Mouse (Mus musculus) gastrocnemius, adult 2 months (tissue): Measurements from ENCODE around the gene Spock1. TPM values are rescaled to one million over a fixed set of nuclear protein-coding genes. Genes with fewer than 3 reads are reported as not detected.
"Not testable (repeated sequence)": the region's sequence is repeated elsewhere in the genome, so short reads cannot be mapped to it uniquely, and the experiment has no call there.

ENCODE experiments used
- DNase-seq: peaks from one replicate; pipeline ENCODE4 v3.0.0; 2022
- H3K27ac ChIP-seq: fragments of 200-600 bp; 2 replicates; pipeline ENCODE4 v1.8.1; 2022; ENCODE audit warnings: mild to moderate bottlenecking
- H3K4me3 ChIP-seq: fragments of 200-600 bp; 2 replicates; pipeline ENCODE4 v1.8.1; 2022; ENCODE audit warnings: mild to moderate bottlenecking, moderate library complexity
- CTCF ChIP-seq: fragments of 200-600 bp; IDR thresholded peaks from 2 replicates; pipeline ENCODE4 v1.8.1; 2022; ENCODE audit warnings: antibody characterized with exemption, mild to moderate bottlenecking, moderate library complexity
- intact Hi-C: fragments of 180-260 bp; cut with DNase I; formaldehyde crosslinking; loops from one replicate; pipeline ENCODE4 v1.15.1; 2025
- total RNA-seq, 2 experiments: library from RNA; stranded (reverse); gene quantifications; 2 replicates each; pipeline ENCODE4 v1.2.3; 2021

The Spock1 gene
- total RNA-seq, 2 experiments from 2014 or later = 0.13 to 0.78 TPM

DNA sequence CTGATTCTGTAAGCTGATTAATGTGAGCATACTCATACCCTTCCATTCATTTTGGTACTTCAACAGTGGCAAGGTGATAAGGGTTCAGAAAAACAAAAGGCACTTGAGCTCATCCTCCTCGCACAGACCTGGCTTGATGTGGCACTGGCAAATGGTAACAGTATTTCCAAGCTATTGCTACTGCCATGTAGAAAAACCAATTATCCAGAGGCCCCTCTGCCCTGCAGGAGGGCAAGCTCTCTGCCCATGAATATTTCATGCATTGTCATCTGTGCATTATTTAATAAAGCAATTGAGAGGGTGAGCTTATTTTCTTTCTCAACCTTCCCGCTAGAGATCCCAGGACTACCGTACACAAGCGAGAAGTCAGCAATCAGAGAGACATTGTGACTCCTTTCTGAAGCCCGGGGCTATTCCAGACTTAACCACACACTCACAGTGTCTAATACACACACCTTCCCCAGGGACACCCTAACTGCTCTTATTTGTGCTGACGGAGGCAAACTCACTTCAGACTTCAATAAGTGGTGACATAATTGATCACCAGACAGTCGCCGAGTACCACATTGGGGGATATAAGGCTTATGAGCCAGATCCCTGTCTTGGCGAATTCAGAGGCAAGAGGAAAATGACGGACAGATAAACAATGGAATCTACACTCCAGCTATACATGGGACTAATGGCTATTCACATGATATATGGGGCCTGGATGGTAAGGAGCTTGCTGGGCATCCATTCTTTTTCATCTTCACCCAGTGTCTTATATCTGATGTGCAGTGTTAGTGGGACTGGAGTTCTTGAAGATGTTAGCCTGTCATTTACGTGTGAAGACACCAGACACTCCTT is 296.6 kb downstream of the Spock1 start:
- DNase-seq = no peak
- intact Hi-C loops = no loop called here
- Histone ChIP-seq H3K4me3 (no peak overlapping the region), H3K27ac (no peak overlapping the region)
- no peak for TF ChIP-seq CTCF

DNA sequence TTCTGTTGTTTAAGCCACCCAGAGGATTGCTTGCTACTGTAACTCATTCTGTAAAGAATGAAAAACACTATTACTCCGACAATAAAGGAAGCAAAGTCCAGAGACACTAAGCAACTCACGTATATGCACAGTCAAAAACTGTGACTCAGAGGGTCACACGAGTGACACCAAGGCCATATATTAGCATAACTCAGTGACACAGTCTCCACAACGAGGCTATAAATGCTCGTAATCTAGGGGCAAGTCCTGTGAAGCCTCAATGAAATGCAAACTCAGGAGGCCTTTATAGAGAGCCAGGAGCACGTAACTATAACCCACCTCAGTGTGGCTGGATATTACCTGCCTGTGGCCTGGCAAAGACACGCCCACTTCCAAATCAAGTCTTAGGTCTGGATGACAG is 298.2 kb downstream of the Spock1 start:
- Histone ChIP-seq H3K27ac (no peak overlapping the region), H3K4me3 (no peak overlapping the region)
- intact Hi-C loops = no loop called here
- TF ChIP-seq CTCF = no peak
- DNase-seq = no peak

DNA sequence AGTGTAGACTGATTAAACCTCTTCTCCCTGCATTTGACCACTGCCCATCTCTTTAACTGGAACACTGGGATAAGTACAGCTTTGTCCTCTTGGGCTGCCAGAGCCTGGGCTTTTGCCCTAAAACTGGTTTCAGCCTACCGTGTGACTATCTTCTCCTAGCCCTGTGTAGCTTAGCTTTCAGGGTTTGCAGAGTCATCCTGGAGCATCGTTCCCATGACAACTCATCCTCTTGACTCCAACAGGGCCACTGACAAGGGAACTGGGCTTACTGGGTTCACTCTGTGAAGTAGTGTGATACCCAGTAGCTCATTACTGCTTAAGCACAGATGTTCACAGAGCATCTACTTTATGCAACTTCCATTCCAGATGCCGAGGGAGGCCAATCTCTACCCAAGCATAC is 303.7 kb downstream of the Spock1 start:
- no peak for DNase-seq
- TF ChIP-seq CTCF = no peak
- no peak overlapping the region for H3K27ac ChIP-seq
- no peak overlapping the region for H3K4me3 ChIP-seq
- intact Hi-C loops = no loop called here

DNA sequence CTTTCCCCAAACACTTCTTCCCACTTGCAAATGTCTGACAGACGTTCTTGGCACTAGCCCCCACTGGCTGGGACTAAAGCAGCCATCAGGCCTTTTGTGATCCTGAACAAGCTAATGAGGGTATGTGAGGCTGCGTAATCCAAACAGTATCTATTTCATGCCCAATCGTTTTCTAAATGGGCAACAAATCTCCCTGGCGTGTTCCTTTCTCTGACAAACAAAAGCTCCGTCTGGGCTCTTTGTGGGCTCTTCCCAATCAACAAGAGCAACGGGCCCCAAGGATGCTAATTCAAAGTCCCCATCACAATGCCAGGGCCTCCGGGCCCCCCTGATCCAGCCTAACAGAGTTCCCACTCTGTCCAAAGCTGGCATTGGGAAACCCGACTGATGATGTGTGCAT is 304.9 kb downstream of the Spock1 start:
- intact Hi-C loops = no loop called here
- TF ChIP-seq CTCF = no peak
- DNase-seq = no peak
- no peak overlapping the region for H3K4me3 ChIP-seq
- H3K27ac ChIP-seq = no peak overlapping the region

DNA sequence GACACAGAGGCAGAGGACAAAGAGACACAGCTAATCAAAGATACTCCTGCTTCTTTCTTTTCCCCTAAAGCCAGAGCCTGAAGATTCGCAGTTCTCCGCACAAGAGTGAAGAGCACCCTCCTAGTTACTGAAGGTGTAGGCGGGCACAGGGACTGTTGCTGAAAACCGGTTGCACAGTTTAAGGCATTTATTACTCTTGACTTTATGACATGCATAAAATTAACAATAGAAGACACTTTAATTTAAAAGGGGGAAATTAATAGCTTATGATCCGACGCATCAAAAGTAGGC is 312.4 kb downstream of the Spock1 start:
- no peak overlapping the region for H3K4me3 ChIP-seq
- H3K27ac ChIP-seq = no peak overlapping the region
- intact Hi-C loops = no loop called here
- TF ChIP-seq CTCF = no peak
- DNase-seq = no peak

DNA sequence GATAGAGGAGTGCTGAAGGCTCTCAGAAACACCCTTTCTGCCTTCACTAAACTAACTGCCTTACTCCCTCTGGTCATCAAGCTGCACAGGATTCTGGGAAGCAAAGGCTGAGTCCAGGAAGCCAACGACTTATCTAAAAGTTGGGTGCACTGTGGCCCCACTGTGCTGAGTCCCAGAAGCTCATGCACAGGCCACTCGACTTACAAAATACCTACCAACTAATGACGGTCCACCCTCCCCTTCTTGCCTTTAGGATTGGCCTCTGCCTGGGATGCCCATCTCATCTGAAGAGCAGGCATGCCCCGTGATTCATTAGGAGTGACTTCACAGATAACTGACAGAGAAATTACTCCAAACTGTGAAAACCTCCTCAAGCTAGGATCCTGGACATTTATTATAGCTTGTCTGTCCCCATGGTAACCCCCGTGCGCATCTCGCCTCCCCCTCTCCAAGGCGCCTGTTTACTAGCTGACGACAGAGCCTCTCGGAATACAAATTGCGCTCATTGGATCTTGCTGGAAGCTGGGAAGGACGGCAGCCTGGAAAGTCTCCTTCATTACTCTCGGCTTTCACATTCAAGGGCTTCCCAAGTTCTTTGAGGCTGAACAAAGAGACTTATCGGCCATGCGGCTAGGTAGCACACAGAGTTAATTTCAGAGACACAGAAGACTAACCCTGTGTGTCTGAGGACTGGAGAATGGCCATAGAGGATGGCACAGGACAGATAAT is 312.9 kb downstream of the Spock1 start:
- intact Hi-C loops = no loop called here
- DNase-seq = no peak
- H3K4me3 ChIP-seq = no peak overlapping the region
- no peak for TF ChIP-seq CTCF
- H3K27ac ChIP-seq = no peak overlapping the region

DNA sequence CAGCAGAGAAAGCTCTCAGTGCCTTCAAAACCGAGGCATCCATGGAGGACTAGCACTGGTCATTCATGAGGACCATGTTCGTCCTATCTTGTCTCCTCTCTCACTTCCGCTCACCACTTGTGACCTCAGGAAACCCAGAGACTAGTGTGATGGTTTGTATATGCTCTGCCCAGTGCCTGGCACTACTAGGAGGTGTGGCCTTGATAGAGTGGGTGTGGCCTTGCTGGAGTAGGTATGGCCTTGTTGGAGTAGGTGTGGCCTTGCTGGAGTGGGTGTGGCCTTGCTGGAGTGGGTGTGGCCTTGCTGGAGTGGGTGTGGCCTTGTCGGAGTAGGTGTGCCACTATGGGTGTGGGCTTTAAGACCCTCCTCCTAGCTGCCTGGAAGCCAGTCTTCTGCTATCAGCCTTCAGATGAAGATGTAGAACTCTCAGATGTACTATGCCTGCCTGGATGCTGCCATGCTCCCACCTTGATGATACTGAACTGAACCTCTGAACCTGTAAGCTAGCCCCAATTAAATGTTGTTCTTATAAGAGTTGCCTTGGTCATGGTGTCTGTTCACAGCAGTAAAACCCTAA is 318.7 kb downstream of the Spock1 start:
- DNase-seq, H3K4me3 ChIP-seq, intact Hi-C loops: not testable (repeated sequence)

DNA sequence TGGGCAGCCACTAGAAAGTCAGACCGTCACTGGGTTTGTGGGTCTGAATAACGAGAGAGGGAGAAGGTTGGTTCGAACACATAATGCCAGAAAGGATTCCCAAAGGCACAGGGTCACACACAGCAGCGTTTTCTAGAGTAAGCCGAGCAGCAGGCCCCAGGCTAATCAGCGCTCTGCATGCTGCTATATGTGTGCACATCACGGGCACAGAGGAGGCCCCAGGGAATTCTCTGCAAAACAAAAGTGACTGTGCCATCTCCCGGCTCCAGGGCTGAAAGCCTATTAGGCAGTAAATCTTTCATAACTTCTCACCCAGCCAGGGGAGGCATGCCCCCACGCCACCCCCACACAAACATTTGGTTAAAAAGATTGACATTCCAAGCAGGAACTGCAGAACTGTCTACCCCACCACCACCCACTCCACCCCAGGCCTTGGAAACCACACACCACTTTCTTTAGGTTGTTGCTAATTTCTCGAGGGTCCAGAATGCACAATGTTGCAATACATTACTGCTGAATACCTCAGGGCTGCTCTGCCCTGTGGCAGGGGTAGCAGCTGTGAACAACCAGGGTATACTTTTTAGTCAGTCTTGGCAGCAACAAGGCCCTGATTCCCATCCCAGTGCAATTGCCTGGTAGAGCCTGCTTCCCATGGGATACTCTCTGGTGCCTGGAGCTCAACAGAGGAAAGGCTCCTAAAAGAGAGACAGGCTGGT is 319.4 kb downstream of the Spock1 start:
- no peak overlapping the region for H3K4me3 ChIP-seq
- intact Hi-C loops = no loop called here
- DNase-seq = no peak
- H3K27ac ChIP-seq = no peak overlapping the region
- TF ChIP-seq CTCF = no peak

More for the DNA sequence above, 318.7 kb downstream of the Spock1 start:
- H3K27ac ChIP-seq = not testable (repeated sequence)

DNA sequence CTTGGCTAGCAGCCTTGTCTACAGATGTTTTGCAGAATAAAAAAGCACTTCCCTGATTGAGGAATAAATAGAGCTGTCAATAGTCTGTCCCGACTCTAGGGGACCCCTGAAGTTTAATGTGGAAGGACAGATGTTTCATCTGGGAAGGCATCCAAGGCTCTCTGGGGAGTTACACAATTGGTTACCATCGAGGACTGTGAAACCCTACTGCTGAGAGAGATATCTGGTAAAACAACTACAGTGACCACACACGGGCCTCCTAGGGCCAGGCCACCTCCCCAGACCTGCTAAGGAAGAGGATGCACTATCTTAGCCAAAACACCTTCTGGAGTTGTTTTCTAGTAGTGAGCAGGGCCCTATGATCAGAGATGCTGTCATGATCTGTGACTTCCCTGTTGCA is 323.0 kb downstream of the Spock1 start:
- H3K4me3 ChIP-seq = no peak overlapping the region
- no peak overlapping the region for H3K27ac ChIP-seq
- no peak for DNase-seq
- intact Hi-C loops = no loop called here
- TF ChIP-seq CTCF = no peak

DNA sequence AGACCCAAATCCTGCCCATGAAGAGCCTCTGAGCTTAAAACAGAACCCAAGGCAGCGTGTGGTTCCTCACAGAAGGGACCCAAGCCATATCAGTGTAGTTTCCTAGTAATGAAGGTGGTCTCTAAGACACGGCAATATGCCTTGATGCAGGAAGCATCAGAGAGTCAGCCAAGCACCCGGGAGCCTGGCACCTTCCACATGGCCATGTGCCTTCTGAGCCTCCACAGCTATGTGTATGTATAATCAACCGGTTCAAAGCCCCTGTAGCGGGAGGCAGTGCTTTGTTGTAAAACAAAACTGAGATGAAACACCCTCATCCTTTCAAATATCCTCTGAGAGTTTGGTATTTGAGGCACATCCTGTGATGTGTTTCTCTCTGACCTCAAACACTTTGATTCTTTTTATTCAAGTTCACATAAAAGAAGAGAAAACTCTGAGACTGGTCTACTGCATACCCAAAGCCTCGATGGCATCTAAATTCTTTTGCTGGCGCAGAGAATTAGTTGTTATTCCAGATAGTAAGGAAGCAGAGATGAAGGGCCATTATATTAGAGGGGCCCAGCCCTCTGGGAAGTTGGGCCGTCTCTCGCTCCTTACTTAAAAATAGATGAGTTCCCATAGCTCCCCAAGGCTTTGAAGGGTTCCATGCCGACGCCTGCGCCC is 325.7 kb downstream of the Spock1 start:
- Histone ChIP-seq H3K4me3 (no peak overlapping the region), H3K27ac (no peak overlapping the region)
- no peak for TF ChIP-seq CTCF
- intact Hi-C loops = no loop called here
- DNase-seq = no peak

DNA sequence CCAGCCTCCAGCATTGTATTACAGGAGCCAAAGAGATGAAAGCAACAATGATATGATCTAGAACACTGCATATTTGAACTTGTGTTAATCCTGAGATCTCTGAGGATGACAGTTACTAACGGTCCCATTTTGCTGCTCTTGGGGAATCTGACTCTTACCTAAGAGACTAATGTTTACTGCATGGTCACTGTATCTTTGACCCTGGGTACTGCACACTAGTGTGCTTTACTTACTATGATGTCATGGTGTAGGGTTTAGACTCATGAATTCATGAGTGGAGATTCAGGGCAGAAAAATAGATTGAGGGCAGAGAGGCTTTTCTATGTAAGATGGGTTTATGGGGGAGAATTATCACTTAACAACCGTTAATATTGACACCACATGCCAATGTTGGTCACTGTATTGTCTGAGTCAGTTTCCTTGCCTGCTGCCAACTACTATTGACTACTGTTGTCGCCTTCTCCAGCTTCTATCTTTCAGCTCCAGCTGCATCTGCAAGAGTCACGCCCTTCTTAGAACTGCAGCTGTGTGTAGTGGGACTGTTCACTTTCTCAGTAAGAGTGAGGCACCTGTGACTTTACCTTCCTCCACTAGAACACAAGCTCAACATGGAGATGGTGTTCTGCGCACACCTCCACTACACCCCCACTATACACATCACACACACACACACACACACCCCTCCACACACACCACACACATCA is 330.4 kb downstream of the Spock1 start:
- intact Hi-C loops = no loop called here
- no peak for TF ChIP-seq CTCF
- H3K27ac ChIP-seq = no peak overlapping the region

DNA sequence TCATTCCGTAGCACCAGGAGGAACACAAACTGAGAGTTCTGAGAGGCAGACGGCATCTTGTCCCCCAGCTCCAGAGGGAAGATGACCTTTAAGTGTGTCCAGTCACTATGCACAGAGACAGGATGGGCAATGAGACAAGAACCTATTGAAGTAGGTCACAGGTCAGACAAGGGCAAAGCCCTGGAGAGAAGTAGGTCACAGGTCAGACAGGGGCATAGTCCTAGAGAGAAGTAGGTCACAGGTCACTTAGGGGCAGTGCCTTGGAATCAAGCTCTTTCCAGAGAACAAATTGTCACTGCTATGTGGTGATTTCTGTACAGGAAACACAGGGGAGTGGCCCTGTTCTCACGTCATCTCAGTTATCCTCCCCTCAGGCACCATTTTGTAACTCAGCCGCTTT is 334.6 kb downstream of the Spock1 start:
- no peak for DNase-seq
- intact Hi-C loops = no loop called here
- Histone ChIP-seq H3K27ac (no peak overlapping the region), H3K4me3 (no peak overlapping the region)
- TF ChIP-seq CTCF = no peak

More for the DNA sequence above, 330.4 kb downstream of the Spock1 start:
- DNase-seq = no peak
- H3K4me3 ChIP-seq = no peak overlapping the region
